Mouse (Mus musculus) embryonic fibroblast, embryonic 13.5 days (primary cell): ENCODE measurements around the gene Mrpl28.

Source experiments
- CTCF ChIP-seq: IDR thresholded peaks from 2 replicates; pipeline ENCODE4 v1.5.1; 2011; ENCODE audit warnings: mild to moderate bottlenecking, control low read depth, low read length, moderate library complexity, borderline replicate concordance; ENCODE audit not compliant: insufficient read depth
- POLR2A ChIP-seq: IDR thresholded peaks from 2 replicates; pipeline ENCODE4 v1.6.1; 2011; ENCODE audit warnings: low read depth, mild to moderate bottlenecking, control low read depth, low read length, moderate library complexity

GRCm38 (mm10) chr17:26123267-26123684, at the start of gene Mrpl28:
- TF ChIP-seq CTCF (no peak), POLR2A (peak; percentile 94)
